Mouse (Mus musculus) liver, embryonic 12.5 days (tissue): Measurements from ENCODE around the gene Gse1. TPM values are rescaled to one million over a fixed set of nuclear protein-coding genes. Genes with fewer than 3 reads are reported as not detected.

ENCODE experiments used
- ATAC-seq: fragments of 200-750 bp; cut with Nextera tagmentation; 2 replicates; pipeline ENCODE4 v1.8.0; 2017; ENCODE audit warnings: moderate number of reproducible peaks, mild to moderate bottlenecking, moderate library complexity
- H3K27ac ChIP-seq: fragments of 300-500 bp; sonication (generic); 2 replicates; pipeline ENCODE4 v1.5.1; 2016; ENCODE audit warnings: mild to moderate bottlenecking
- H3K27me3 ChIP-seq: fragments of 300-500 bp; sonication (generic); replicated peaks from 2 replicates; pipeline ENCODE4 v1.6.1; 2016; ENCODE audit warnings: mild to moderate bottlenecking, moderate library complexity
- H3K36me3 ChIP-seq: fragments of 300-500 bp; sonication (generic); 2 replicates; pipeline ENCODE4 v1.6.1; 2016; ENCODE audit warnings: mild to moderate bottlenecking, moderate library complexity
- H3K4me1 ChIP-seq: fragments of 300-500 bp; sonication (generic); 2 replicates; pipeline ENCODE4 v1.6.1; 2016
- H3K4me2 ChIP-seq: fragments of 300-500 bp; sonication (generic); 2 replicates; pipeline ENCODE4 v1.6.1; 2016; ENCODE audit warnings: mild to moderate bottlenecking, moderate library complexity
- H3K4me3 ChIP-seq: fragments of 300-500 bp; sonication (generic); 2 replicates; pipeline ENCODE4 v1.5.1; 2016; ENCODE audit warnings: mild to moderate bottlenecking, moderate library complexity
- H3K9ac ChIP-seq: fragments of 300-500 bp; sonication (generic); 2 replicates; pipeline ENCODE4 v1.6.1; 2016; ENCODE audit warnings: mild to moderate bottlenecking, moderate library complexity
- H3K9me3 ChIP-seq: fragments of 300-500 bp; sonication (generic); replicated peaks from 2 replicates; pipeline ENCODE4 v1.6.1; 2016; ENCODE audit warnings: mild to moderate bottlenecking, moderate library complexity
- WGBS: fragments of 180-500 bp; shearing (Covaris S2); methylation state at CpG from one replicate; pipeline ENCODE4 v1.1.7; 2016; ENCODE audit not compliant: insufficient replicate concordance; 5-methylcytosine and 5-hydroxymethylcytosine counted together
- polyA plus RNA-seq: library from polyadenylated mRNA; unstranded; fragments of >200 nt; fragmentation: Nextera tagmentation; extraction: Ambion mirVana; gene quantifications from 2 replicates; pipeline ENCODE4 v1.2.1, GENCODE M21; 2016

The Gse1 gene
- polyA plus RNA-seq, 1 experiment from 2014 or later = 15.9 TPM

- Histone ChIP-seq H3K4me2 (peak overlapping the region; percentile 95), H3K36me3 (peaks cover 9% of the 10 kb centered on the region), H3K4me1 (peaks cover 75% of the 10 kb centered on the region), H3K4me3 (peak overlapping the region; percentile 97), H3K9me3 (no peaks in the 10 kb centered on the region), H3K27me3 (no peaks in the 10 kb centered on the region), H3K9ac (peak overlapping the region; percentile 97), H3K27ac (peak overlapping the region; percentile 100)
- peak; percentile 40 for ATAC-seq
- WGBS = under 1% methylated on average over 48 of the region's 55 CpGs
These were observed 259.7 kb downstream of the Gse1 start for GRCm38 (mm10) chr8:120487729-120488510.

- Histone ChIP-seq H3K4me3 (peak overlapping the region; percentile 97), H3K27me3 (no peaks in the 10 kb centered on the region), H3K9me3 (no peaks in the 10 kb centered on the region), H3K4me1 (peaks cover 75% of the 10 kb centered on the region), H3K36me3 (peaks cover 13% of the 10 kb centered on the region), H3K27ac (peak overlapping the region; percentile 100), H3K4me2 (peak overlapping the region; percentile 95), H3K9ac (peak overlapping the region; percentile 97)
- under 1% methylated on average over 25 of the region's 25 CpGs for WGBS
- no peak for ATAC-seq
These were observed 260.4 kb downstream of the Gse1 start for GRCm38 (mm10) chr8:120488636-120489131.

GRCm38 (mm10) chr8:120489142-120489754 is 261.0 kb downstream of the Gse1 start:
- H3K4me2 ChIP-seq = peak overlapping the region; percentile 95
- peaks cover 75% of the 10 kb centered on the region for H3K4me1 ChIP-seq
- no peaks in the 10 kb centered on the region for H3K9me3 ChIP-seq
- peak overlapping the region; percentile 97 for H3K9ac ChIP-seq
- peaks cover 13% of the 10 kb centered on the region for H3K36me3 ChIP-seq
- H3K4me3 ChIP-seq = peak overlapping the region; percentile 97
- ATAC-seq = no peak
- H3K27ac ChIP-seq = peak overlapping the region; percentile 100
- WGBS = under 1% methylated on average over 73 of the region's 73 CpGs
- no peaks in the 10 kb centered on the region for H3K27me3 ChIP-seq

- peak overlapping the region; percentile 97 for H3K4me3 ChIP-seq
- WGBS = 2% methylated on average over 15 of the region's 15 CpGs
- peak overlapping the region; percentile 97 for H3K9ac ChIP-seq
- H3K9me3 ChIP-seq = no peaks in the 10 kb centered on the region
- H3K36me3 ChIP-seq = peaks cover 16% of the 10 kb centered on the region
- no peak for ATAC-seq
- H3K27ac ChIP-seq = peak overlapping the region; percentile 100
- peak overlapping the region; percentile 95 for H3K4me2 ChIP-seq
- peaks cover 75% of the 10 kb centered on the region for H3K4me1 ChIP-seq
- no peaks in the 10 kb centered on the region for H3K27me3 ChIP-seq
These were observed 261.6 kb downstream of the Gse1 start for GRCm38 (mm10) chr8:120489771-120490281.

GRCm38 (mm10) chr8:120490354-120491141 is 262.3 kb downstream of the Gse1 start:
- no peaks in the 10 kb centered on the region for H3K9me3 ChIP-seq
- H3K27ac ChIP-seq = peak overlapping the region; percentile 100
- no peaks in the 10 kb centered on the region for H3K27me3 ChIP-seq
- peaks cover 75% of the 10 kb centered on the region for H3K4me1 ChIP-seq
- WGBS = 6% methylated on average over 12 of the region's 12 CpGs
- H3K9ac ChIP-seq = peak overlapping the region; percentile 97
- peaks cover 19% of the 10 kb centered on the region for H3K36me3 ChIP-seq
- H3K4me2 ChIP-seq = peak overlapping the region; percentile 95
- H3K4me3 ChIP-seq = peak overlapping the region; percentile 97
- ATAC-seq = no peak

GRCm38 (mm10) chr8:120491166-120491793 is 263.0 kb downstream of the Gse1 start:
- Histone ChIP-seq H3K4me3 (peak overlapping the region; percentile 97), H3K27me3 (no peaks in the 10 kb centered on the region), H3K36me3 (peaks cover 22% of the 10 kb centered on the region), H3K9me3 (no peaks in the 10 kb centered on the region), H3K4me2 (peak overlapping the region; percentile 95), H3K9ac (peak overlapping the region; percentile 97), H3K4me1 (peaks cover 75% of the 10 kb centered on the region), H3K27ac (peak overlapping the region; percentile 100)
- no peak for ATAC-seq
- 41% methylated on average over 5 of the region's 5 CpGs for WGBS

- H3K36me3 ChIP-seq = peaks cover 26% of the 10 kb centered on the region
- 52% methylated on average over 14 of the region's 14 CpGs for WGBS
- H3K4me1 ChIP-seq = peaks cover 77% of the 10 kb centered on the region
- H3K9ac ChIP-seq = peak overlapping the region; percentile 58
- no peaks in the 10 kb centered on the region for H3K27me3 ChIP-seq
- no peak for ATAC-seq
- H3K4me3 ChIP-seq = peak overlapping the region; percentile 97
- no peaks in the 10 kb centered on the region for H3K9me3 ChIP-seq
- H3K27ac ChIP-seq = peak overlapping the region; percentile 100
- H3K4me2 ChIP-seq = peak overlapping the region; percentile 95
These were observed 264.1 kb downstream of the Gse1 start for GRCm38 (mm10) chr8:120492193-120492880.

GRCm38 (mm10) chr8:120492881-120493220 is 264.6 kb downstream of the Gse1 start:
- peak overlapping the region; percentile 95 for H3K4me2 ChIP-seq
- no peaks in the 10 kb centered on the region for H3K27me3 ChIP-seq
- H3K27ac ChIP-seq = peak overlapping the region; percentile 100
- peaks cover 82% of the 10 kb centered on the region for H3K4me1 ChIP-seq
- WGBS = 24% methylated on average over 4 of the region's 4 CpGs
- H3K9ac ChIP-seq = peak overlapping the region; percentile 58
- H3K36me3 ChIP-seq = peaks cover 26% of the 10 kb centered on the region
- H3K4me3 ChIP-seq = peak overlapping the region; percentile 97
- ATAC-seq = no peak
- no peaks in the 10 kb centered on the region for H3K9me3 ChIP-seq

GRCm38 (mm10) chr8:120493508-120494464 is 265.5 kb downstream of the Gse1 start:
- WGBS = 55% methylated on average over 16 of the region's 16 CpGs
- Histone ChIP-seq H3K4me1 (peaks cover 92% of the 10 kb centered on the region), H3K27ac (peak overlapping the region; percentile 100), H3K9ac (peak overlapping the region; percentile 58), H3K4me2 (peak overlapping the region; percentile 95), H3K9me3 (no peaks in the 10 kb centered on the region), H3K4me3 (peak overlapping the region; percentile 97), H3K27me3 (no peaks in the 10 kb centered on the region), H3K36me3 (peaks cover 26% of the 10 kb centered on the region)
- ATAC-seq = no peak

- ATAC-seq = no peak
- Histone ChIP-seq H3K27ac (peak overlapping the region; percentile 100), H3K4me1 (peaks cover 100% of the 10 kb centered on the region), H3K4me3 (no peak overlapping the region), H3K4me2 (peak overlapping the region; percentile 95), H3K36me3 (peaks cover 26% of the 10 kb centered on the region), H3K9ac (peak overlapping the region; percentile 58), H3K9me3 (no peaks in the 10 kb centered on the region), H3K27me3 (no peaks in the 10 kb centered on the region)
- WGBS = 49% methylated on average over 15 of the region's 15 CpGs
These were observed 266.6 kb downstream of the Gse1 start for GRCm38 (mm10) chr8:120494903-120495302.
